Mouse (Mus musculus): ENCODE results near the gene Hoxd10.

Gene Hoxd10

GRCm38 (mm10) chr2:74731799-74732512 is 40.2 kb downstream of the Hoxd10 start:
- no peak for DNase-seq (ENCODE audit: low spot score)

DNA sequence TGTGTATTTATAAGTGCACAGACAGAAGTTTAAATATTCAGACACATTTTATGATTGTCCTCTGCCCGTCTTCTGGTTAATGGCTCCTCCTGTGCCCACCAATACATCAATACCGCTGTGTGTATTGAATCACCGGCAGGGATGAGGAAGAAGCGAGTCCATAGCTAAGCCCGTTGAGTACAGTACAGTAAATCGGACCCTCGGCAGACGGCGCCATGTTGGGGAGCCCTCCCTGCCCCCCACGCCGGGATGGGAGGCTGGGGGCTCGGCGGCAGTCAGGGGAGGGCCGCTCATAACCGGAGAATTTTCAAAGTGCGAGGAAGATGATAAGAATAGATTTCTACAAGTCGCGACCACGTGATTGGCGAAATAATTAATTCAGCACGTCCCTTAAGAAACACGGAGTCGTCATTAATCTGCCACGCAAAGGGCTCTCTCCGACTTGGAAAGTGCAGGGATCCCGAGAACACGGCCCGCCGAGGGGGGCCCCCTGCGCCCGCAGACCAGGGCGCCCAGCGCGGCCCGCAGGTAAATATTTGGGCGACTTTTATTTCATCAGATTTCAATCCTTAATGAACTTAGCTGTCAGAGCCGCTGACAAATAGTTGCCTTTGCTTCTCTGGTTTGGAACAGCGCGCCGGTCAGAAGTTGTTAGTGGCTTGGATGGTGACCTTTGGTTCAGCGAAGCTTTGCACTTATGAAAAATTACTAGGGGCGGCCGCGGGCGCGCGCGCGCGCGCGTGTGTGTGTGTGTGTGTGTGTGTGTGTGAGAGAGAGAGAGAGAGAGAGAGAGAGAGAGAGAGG is 41.0 kb downstream of the Hoxd10 start:
- DNase-seq (ENCODE audit: low spot score), result no peak

GRCm38 (mm10) chr2:74733317-74733661 is 41.6 kb downstream of the Hoxd10 start:
- no peak for DNase-seq (ENCODE audit: low spot score)

GRCm38 (mm10) chr2:74733765-74734164 is 42.0 kb downstream of the Hoxd10 start:
- DNase-seq (ENCODE audit: low spot score), result no peak

- no peak for DNase-seq (ENCODE audit: low spot score)
Measured at GRCm38 (mm10) chr2:74734451-74734850, 42.7 kb downstream of the Hoxd10 start.

GRCm38 (mm10) chr2:74734996-74735811 is 43.5 kb downstream of the Hoxd10 start:
- DNase-seq (ENCODE audit: low spot score), result no peak

DNA sequence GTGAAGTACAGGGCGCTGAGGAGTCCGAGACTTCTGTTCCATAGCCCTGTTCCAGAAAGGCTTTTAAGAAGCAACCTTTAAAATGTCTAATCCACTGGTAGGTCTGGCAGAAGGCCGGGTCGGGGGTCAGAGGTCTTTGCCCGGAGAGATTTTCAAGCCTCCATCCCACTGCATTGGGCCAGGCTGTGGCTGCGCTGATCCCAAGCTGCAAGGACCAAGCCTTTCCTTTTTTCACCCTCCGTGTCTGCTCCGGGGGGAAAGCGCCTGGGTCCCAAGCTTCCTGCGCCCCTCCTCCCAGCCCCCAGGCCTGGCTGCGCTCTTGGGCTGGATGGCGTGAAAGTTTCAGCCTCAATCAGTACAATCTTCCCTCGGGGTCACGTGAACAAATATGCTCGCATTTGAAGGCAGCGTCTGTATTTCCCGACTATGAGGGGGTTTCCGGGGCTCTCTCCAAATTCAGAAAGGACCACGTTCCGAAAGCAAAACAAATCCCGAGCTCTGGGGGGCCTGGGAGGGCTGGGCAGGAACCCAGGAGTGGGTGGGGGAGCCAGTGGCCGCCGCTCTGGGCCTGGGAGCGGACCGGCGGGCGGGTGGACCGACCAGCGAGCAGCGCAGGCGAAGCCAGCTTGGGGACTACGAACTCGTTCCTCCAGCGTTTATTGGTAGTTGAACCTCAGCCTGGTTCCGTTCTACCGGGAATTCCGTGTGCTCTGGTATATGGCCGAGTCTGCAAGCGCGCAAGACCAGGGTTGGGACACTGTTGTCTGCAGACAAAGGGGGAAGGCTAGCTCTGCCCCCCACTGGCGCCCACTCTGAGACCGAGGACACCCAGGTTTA is 44.3 kb downstream of the Hoxd10 start:
- no peak for DNase-seq (ENCODE audit: low spot score)

- DNase-seq (ENCODE audit: low spot score), result no peak
Measured at GRCm38 (mm10) chr2:74736688-74737577, 45.2 kb downstream of the Hoxd10 start.

DNA sequence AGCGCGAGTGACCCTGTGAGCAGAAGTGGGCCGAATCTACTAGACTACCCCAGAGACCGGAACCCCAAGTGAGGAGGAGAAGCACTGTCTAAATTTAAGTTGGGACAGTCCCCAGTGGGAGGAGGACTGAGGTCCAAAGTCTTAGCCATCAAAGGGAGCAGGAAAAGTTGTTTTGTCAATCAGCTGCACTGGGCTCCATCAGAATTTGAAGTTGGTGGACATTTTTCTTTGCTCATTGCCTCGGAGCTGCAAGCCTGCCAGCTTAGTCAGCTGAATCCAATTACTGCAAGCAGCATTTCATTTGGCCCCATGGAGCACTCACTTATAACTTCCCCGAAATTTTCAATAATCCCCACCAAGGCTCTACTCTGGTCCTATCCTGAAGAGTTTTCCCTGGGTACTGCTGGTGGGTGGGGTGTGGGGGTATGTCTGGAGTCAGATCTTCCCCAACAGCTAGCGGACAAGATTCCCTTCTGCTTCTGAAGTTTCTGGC is 45.9 kb downstream of the Hoxd10 start:
- peak; percentile 53 for DNase-seq (ENCODE audit: low spot score)

GRCm38 (mm10) chr2:74738623-74739475 is 47.1 kb downstream of the Hoxd10 start:
- DNase-seq (ENCODE audit: low spot score), result no peak

GRCm38 (mm10) chr2:74739476-74739800 is 47.7 kb downstream of the Hoxd10 start:
- no peak for DNase-seq (ENCODE audit: low spot score)

DNA sequence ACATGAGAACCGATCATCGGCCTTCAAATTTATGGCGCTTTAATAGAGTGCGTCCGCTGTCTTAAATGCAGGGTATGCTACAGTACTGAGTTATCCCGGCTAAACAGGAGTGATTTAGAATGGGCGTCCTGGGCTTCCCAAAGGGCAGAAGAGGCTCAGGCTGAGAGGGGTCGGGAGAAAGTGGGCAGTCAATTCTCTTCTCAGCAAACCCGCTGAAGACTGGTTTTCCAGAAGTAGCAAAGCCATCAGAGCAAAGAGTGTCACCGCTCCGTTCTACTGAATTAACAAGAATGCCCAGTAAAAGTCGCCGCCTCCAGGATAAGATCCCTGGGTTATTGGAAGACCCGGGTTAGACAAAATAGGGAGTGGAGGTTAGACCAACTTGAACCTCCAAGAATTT is 48.1 kb downstream of the Hoxd10 start:
- no peak for DNase-seq (ENCODE audit: low spot score)

GRCm38 (mm10) chr2:74740311-74741091 is 48.8 kb downstream of the Hoxd10 start:
- DNase-seq (ENCODE audit: low spot score), result no peak

DNA sequence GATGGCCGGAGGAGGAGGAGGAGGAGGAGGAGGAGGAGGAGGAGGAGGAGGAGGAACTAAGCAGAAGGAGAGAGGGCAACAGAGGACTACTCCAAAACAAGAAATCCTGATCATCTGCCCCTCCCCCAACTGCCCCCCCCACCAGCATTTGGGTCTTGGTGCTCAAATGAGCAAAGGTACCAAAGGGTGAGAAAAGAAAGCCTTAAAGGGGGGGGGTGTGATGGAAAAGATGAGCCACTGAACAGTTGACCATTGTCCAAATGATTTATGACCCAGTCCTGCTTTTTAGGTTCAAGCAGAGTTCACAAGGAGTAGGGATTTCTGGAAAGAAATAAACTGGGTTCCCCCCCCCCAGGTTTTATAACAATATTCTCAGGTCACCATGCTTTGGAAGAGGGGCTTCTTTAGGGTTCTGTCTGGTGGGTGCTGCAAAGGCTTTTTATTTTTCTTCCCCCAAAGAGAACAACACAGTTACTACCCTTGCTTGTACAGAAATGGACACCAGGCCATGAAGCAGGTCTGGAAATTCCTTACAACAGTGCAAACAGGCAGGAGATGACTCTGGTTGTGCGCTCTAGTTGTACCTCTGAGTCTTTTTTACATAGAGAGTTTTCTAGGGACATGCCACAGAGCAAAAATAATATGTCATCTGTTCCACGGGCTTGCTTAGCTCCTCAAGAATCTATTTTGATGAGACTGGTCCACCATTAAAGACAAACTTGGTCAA is 49.7 kb downstream of the Hoxd10 start:
- DNase-seq (ENCODE audit: low spot score), result no peak

GRCm38 (mm10) chr2:74741979-74742277 is 50.2 kb downstream of the Hoxd10 start:
- DNase-seq (ENCODE audit: low spot score), result no peak
